Mouse (Mus musculus): ENCODE results near the gene Pla2g2d. TPM values are rescaled to one million over a fixed set of nuclear protein-coding genes. Genes with fewer than 3 reads are reported as not detected.

Pla2g2d gene
- polyA plus RNA-seq, 1 experiment from 2014 or later = 0.24 TPM

DNA sequence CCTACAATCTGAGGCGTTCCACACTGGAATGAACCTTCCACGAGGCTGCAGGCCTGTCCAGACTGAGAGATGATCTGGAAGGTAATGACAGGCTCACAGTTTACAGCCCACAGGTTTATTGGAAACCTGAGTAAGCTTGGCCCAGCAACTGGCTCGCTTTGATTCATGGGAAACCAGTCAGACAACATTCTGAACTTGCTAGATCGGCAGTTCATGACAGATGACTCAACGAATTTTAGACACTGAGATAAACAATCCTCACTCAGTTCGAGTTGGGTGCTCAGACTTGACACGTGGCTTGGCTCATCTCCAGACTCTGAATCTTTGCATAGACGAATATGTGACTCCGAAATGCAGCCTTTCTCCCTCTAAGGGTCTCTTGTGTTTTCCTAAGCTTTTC lies 17.1 kb downstream of the Pla2g2d start:
- ATAC-seq (no peak), DNase-seq (ENCODE audit: low spot score) (peak; percentile 13)
- Histone ChIP-seq H3K9me3 (replicated peaks; ENCODE audit: control insufficient read depth, low read length) (no peaks in the 10 kb centered on the region), H3K4me2 (ENCODE audit: low read length) (no peak overlapping the region), H3K27ac (ENCODE audit: low read depth, low read length) (no peak overlapping the region), H3K27me3 (replicated peaks; ENCODE audit: control insufficient read depth, insufficient read depth, low read length) (no peaks in the 10 kb centered on the region), H3K9ac (ENCODE audit: low read length) (no peak overlapping the region), H3K36me3 (ENCODE audit: control insufficient read depth, insufficient read depth, low read length) (no peaks in the 10 kb centered on the region), H3K4me1 (ENCODE audit: control insufficient read depth, insufficient read depth, low read length) (no peaks in the 10 kb centered on the region), H3K4me3 (ENCODE audit: low read depth, low read length) (no peak overlapping the region)
- 73% methylated on average over 9 of the region's 9 CpGs for WGBS

DNA sequence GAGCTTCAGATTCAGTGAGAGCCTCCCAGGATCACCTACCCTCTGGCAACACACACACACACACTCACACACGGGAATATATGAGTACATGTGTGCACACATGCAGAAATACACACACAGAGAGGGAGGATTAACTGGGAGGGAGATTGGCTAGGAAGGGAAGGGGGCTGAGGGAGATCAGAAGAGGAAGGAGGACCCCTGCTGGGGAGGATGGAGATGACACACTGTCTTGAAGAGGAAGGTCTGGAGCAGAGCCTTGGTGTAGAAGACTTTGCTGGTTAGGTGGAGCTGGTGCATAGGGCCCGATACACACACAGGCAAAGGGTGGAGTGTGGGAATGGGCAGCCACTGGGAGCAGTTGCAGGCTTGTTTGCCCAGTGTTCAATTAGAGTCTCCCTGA lies 17.7 kb downstream of the Pla2g2d start:
- 62% methylated on average over 2 of the region's 2 CpGs for WGBS
- H3K27ac ChIP-seq (ENCODE audit: low read depth, low read length) = no peak overlapping the region
- no peak overlapping the region for H3K4me3 ChIP-seq (ENCODE audit: low read depth, low read length)
- H3K4me1 ChIP-seq (ENCODE audit: control insufficient read depth, insufficient read depth, low read length) = no peaks in the 10 kb centered on the region
- no peak overlapping the region for H3K9ac ChIP-seq (ENCODE audit: low read length)
- no peaks in the 10 kb centered on the region for H3K9me3 ChIP-seq (replicated peaks; ENCODE audit: control insufficient read depth, low read length)
- no peaks in the 10 kb centered on the region for H3K36me3 ChIP-seq (ENCODE audit: control insufficient read depth, insufficient read depth, low read length)
- peak; percentile 46 for DNase-seq (ENCODE audit: low spot score)
- no peaks in the 10 kb centered on the region for H3K27me3 ChIP-seq (replicated peaks; ENCODE audit: control insufficient read depth, insufficient read depth, low read length)
- no peak overlapping the region for H3K4me2 ChIP-seq (ENCODE audit: low read length)
- ATAC-seq = no peak

DNA sequence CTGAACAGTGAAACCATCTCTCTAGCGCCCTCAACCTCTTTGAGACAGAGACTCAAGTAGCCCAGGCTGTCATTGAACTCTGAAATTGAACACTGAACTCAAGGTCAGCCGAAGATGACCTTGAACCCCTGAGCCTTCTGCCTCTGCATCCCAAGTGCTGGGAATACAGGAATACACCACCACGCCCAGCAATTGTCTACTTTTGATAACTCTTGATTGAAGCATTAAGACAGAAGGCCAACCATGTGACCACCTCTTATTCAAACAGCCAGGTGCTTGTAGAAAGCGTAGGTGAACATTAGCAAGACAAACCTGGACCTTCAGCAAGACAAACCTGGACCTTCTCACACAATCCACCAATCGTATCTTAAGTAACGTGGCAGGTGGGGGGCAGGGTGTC lies 18.8 kb downstream of the Pla2g2d start:
- H3K27ac ChIP-seq (ENCODE audit: low read depth, low read length) = no peak overlapping the region
- no peaks in the 10 kb centered on the region for H3K4me1 ChIP-seq (ENCODE audit: control insufficient read depth, insufficient read depth, low read length)
- H3K4me2 ChIP-seq (ENCODE audit: low read length) = no peak overlapping the region
- no peaks in the 10 kb centered on the region for H3K27me3 ChIP-seq (replicated peaks; ENCODE audit: control insufficient read depth, insufficient read depth, low read length)
- no peaks in the 10 kb centered on the region for H3K9me3 ChIP-seq (replicated peaks; ENCODE audit: control insufficient read depth, low read length)
- no peak overlapping the region for H3K4me3 ChIP-seq (ENCODE audit: low read depth, low read length)
- WGBS = 82% methylated on average over 6 of the region's 6 CpGs
- DNase-seq (ENCODE audit: low spot score) (no peak), ATAC-seq (no peak)
- no peak overlapping the region for H3K9ac ChIP-seq (ENCODE audit: low read length)
- H3K36me3 ChIP-seq (ENCODE audit: control insufficient read depth, insufficient read depth, low read length) = no peaks in the 10 kb centered on the region

DNA sequence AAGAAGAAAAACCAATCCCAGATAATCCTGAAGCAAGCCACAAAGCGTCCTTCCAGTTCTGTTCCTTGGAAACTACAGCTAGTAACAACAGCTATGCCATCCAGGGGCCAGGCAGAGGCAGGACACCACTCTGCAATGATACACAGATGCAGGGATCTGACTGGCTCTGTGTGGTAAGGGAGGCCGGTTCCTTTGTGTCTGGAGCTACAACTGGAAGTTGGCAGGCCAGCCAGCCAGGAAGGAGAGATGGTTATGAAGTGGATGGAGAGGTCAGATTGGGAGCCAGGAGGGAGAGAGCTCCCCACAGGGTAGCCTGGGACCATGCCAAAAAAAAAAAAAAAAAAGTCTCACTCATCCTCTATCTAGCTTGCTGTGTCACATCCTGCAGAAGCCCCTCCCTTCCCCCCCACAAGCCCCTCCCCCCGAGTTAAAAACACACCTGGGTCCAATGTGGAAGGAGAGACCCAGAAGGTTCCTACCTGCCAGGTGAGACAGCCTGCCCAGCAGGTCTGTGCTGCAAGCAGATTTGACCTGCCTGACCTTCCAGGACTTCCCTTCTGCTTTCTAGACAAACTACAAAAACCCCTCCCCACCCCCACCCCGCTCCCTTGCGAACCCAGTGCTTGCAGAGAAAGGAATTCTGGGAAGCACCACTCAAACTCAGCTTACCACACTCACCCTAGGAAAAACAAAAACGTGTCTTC lies 21.1 kb downstream of the Pla2g2d start:
- Histone ChIP-seq H3K4me1 (ENCODE audit: control insufficient read depth, insufficient read depth, low read length) (no peaks in the 10 kb centered on the region), H3K9ac (ENCODE audit: low read length) (no peak overlapping the region), H3K36me3 (ENCODE audit: control insufficient read depth, insufficient read depth, low read length) (no peaks in the 10 kb centered on the region), H3K9me3 (replicated peaks; ENCODE audit: control insufficient read depth, low read length) (no peaks in the 10 kb centered on the region), H3K4me2 (ENCODE audit: low read length) (no peak overlapping the region), H3K27ac (ENCODE audit: low read depth, low read length) (no peak overlapping the region), H3K4me3 (ENCODE audit: low read depth, low read length) (no peak overlapping the region), H3K27me3 (replicated peaks; ENCODE audit: control insufficient read depth, insufficient read depth, low read length) (no peaks in the 10 kb centered on the region)
- DNase-seq (ENCODE audit: low spot score) (no peak), ATAC-seq (no peak)
- WGBS = 54% methylated on average over 6 of the region's 6 CpGs

DNA sequence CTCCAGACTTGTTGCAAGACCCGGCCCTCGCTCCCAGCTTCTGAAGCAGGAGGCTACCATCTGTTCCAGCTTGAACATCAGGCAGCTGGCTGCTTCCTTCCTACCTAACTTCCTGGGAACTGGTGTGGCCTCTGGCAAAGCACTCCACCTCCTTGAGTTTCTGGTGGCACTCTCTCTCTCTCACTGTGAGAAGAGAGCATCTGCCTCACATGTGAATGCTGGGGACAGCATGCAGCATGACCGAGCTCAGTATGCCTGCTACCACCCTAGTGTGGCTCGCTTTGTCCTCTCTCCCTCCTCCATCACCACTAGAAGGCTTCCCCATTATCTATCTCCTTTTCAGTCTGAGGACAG lies 21.7 kb downstream of the Pla2g2d start:
- H3K4me2 ChIP-seq (ENCODE audit: low read length) = no peak overlapping the region
- H3K4me3 ChIP-seq (ENCODE audit: low read depth, low read length) = no peak overlapping the region
- no peak overlapping the region for H3K27ac ChIP-seq (ENCODE audit: low read depth, low read length)
- no peaks in the 10 kb centered on the region for H3K4me1 ChIP-seq (ENCODE audit: control insufficient read depth, insufficient read depth, low read length)
- no peak for ATAC-seq
- no peaks in the 10 kb centered on the region for H3K27me3 ChIP-seq (replicated peaks; ENCODE audit: control insufficient read depth, insufficient read depth, low read length)
- WGBS = 82% methylated on average over 4 of the region's 4 CpGs
- H3K36me3 ChIP-seq (ENCODE audit: control insufficient read depth, insufficient read depth, low read length) = no peaks in the 10 kb centered on the region
- no peak overlapping the region for H3K9ac ChIP-seq (ENCODE audit: low read length)
- DNase-seq (ENCODE audit: low spot score) = no peak
- no peaks in the 10 kb centered on the region for H3K9me3 ChIP-seq (replicated peaks; ENCODE audit: control insufficient read depth, low read length)

DNA sequence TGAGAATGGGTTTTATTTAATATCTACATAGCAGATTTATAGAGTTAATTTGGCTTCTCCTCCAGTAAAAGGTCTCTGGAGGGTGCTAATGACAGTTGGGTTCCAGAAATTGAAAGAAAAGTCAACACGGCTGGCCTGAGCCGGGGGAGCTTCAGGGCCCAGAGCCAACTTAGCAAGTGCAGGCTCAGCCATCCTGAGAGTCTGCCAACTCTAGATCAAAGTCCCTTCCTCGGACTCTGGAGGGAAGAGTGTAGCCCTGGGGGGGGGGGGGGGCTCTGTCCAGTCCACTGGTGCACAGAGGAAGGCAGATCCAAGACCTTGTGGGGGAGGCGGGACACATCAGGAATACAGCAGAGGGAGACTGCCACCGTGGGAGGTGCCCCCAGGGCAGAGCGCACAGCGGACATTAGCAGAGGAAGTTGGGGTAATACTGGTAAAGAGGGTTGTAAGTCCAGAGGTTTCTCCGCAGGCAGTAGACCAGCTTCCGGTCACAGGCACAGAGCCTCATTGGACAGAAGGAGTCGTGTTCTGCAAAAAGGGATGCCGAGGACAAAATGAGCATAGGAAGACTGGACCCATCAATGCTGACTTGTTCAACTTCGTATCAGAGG lies 24.7 kb downstream of the Pla2g2d start:
- DNase-seq (ENCODE audit: low spot score) (peak; percentile 10), ATAC-seq (no peak)
- Histone ChIP-seq H3K27me3 (replicated peaks; ENCODE audit: control insufficient read depth, insufficient read depth, low read length) (no peaks in the 10 kb centered on the region), H3K9me3 (replicated peaks; ENCODE audit: control insufficient read depth, low read length) (no peaks in the 10 kb centered on the region), H3K4me2 (ENCODE audit: low read length) (no peak overlapping the region), H3K27ac (ENCODE audit: low read depth, low read length) (no peak overlapping the region), H3K4me3 (ENCODE audit: low read depth, low read length) (no peak overlapping the region), H3K4me1 (ENCODE audit: control insufficient read depth, insufficient read depth, low read length) (peaks cover under 1% of the 10 kb centered on the region; the same call in 1 of the 2 replicates), H3K36me3 (ENCODE audit: control insufficient read depth, insufficient read depth, low read length) (no peaks in the 10 kb centered on the region), H3K9ac (ENCODE audit: low read length) (no peak overlapping the region)
- WGBS = 78% methylated on average over 12 of the region's 12 CpGs

DNA sequence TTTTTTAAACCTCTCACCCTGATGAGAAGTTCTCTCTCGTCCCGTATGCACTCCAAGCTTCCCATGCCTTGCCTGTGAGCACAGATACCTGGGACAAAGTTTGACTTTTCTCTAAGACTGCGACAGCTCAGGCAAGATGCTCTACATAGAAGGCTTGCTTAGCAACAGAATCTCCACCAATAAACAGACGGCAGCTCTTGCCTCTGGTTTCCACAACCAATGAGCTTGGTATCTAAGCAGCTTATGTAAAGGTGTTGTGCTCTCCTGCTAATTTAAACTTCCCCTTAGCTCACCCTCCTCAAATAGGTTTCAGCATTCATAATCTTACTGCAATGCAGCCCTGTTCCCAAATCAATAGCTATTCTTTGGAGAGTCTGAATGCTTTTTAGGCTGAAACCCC lies 26.1 kb downstream of the Pla2g2d start:
- no peak overlapping the region for H3K27ac ChIP-seq (ENCODE audit: low read depth, low read length)
- ATAC-seq = no peak
- no peaks in the 10 kb centered on the region for H3K9me3 ChIP-seq (replicated peaks; ENCODE audit: control insufficient read depth, low read length)
- H3K27me3 ChIP-seq (replicated peaks; ENCODE audit: control insufficient read depth, insufficient read depth, low read length) = no peaks in the 10 kb centered on the region
- no peak overlapping the region for H3K4me2 ChIP-seq (ENCODE audit: low read length)
- H3K36me3 ChIP-seq (ENCODE audit: control insufficient read depth, insufficient read depth, low read length) = no peaks in the 10 kb centered on the region
- no peak for DNase-seq (ENCODE audit: low spot score)
- no peak overlapping the region for H3K4me3 ChIP-seq (ENCODE audit: low read depth, low read length)
- H3K9ac ChIP-seq (ENCODE audit: low read length) = no peak overlapping the region
- WGBS = 77% methylated on average over 4 of the region's 4 CpGs
- H3K4me1 ChIP-seq (ENCODE audit: control insufficient read depth, insufficient read depth, low read length) = peaks cover 5% of the 10 kb centered on the region; the same call in 1 of the 2 replicates

DNA sequence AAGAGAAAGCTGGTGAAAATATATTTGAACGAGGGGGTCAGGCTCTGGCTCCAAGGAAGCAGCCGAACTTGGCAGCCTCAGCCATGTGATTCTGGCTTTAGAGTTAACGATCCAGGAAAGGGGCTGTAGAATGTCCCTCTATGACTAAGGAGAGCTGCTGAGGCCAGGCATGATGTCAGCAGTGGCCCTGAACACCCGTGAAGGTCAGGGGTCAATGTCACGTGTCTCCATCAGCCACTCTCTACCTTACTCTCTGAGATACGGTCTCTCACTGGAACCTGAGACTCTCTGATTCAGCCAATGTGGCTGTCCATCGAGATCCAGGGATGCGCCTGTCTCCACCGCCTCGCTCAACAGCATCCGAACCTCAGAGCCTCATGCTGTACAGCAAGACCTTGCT lies 27.4 kb downstream of the Pla2g2d start:
- Histone ChIP-seq H3K27ac (ENCODE audit: low read depth, low read length) (no peak overlapping the region), H3K4me3 (ENCODE audit: low read depth, low read length) (no peak overlapping the region), H3K9ac (ENCODE audit: low read length) (no peak overlapping the region), H3K9me3 (replicated peaks; ENCODE audit: control insufficient read depth, low read length) (no peaks in the 10 kb centered on the region), H3K36me3 (ENCODE audit: control insufficient read depth, insufficient read depth, low read length) (no peaks in the 10 kb centered on the region), H3K4me2 (ENCODE audit: low read length) (no peak overlapping the region), H3K27me3 (replicated peaks; ENCODE audit: control insufficient read depth, insufficient read depth, low read length) (no peaks in the 10 kb centered on the region), H3K4me1 (ENCODE audit: control insufficient read depth, insufficient read depth, low read length) (peaks cover 5% of the 10 kb centered on the region; the same call in 1 of the 2 replicates)
- WGBS = 84% methylated on average over 11 of the region's 11 CpGs
- ATAC-seq (no peak), DNase-seq (ENCODE audit: low spot score) (no peak)

DNA sequence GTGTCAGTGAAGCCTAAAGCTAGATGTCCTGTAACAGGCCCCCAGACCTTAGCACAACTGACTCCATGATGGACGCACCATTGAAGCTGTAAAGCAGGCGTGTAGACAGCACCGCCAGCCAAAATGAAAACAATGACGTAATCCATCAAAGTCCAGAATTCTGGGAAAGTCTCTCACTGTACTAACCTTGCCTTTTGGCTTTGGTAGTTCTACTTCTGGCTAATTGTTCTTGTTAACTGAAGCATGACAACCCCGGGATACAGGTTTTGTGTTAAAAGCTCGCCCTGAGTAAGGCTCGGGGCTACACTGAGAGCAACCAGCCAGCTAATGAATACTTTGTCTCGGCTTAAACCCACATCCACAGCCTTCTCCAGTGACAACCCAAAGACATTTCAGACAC lies 29.7 kb downstream of the Pla2g2d start:
- H3K9me3 ChIP-seq (replicated peaks; ENCODE audit: control insufficient read depth, low read length) = no peaks in the 10 kb centered on the region
- H3K9ac ChIP-seq (ENCODE audit: low read length) = no peak overlapping the region
- WGBS = 8% methylated on average over 8 of the region's 8 CpGs
- DNase-seq (ENCODE audit: low spot score) = peak; percentile 52
- H3K4me2 ChIP-seq (ENCODE audit: low read length) = no peak overlapping the region
- no peaks in the 10 kb centered on the region for H3K27me3 ChIP-seq (replicated peaks; ENCODE audit: control insufficient read depth, insufficient read depth, low read length)
- H3K27ac ChIP-seq (ENCODE audit: low read depth, low read length) = no peak overlapping the region
- no peak overlapping the region for H3K4me3 ChIP-seq (ENCODE audit: low read depth, low read length)
- peaks cover 5% of the 10 kb centered on the region; the same call in 1 of the 2 replicates for H3K4me1 ChIP-seq (ENCODE audit: control insufficient read depth, insufficient read depth, low read length)
- no peaks in the 10 kb centered on the region for H3K36me3 ChIP-seq (ENCODE audit: control insufficient read depth, insufficient read depth, low read length)
- ATAC-seq = 0 out of 2 replicates have a peak, but pooled peaks have one; percentile 15

Data from forebrain, embryonic 14.5 days (tissue).